Mouse (Mus musculus): ENCODE results near the gene Rassf3. TPM values are rescaled to one million over a fixed set of nuclear protein-coding genes. Genes with fewer than 3 reads are reported as not detected.

The Rassf3 gene
- polyA plus RNA-seq, 1 experiment from 2014 or later: 5.8 TPM

- DNase-seq (ENCODE audit: low spot score) (no peak), ATAC-seq (ENCODE audit: low FRiP score) (no peak)
- Histone ChIP-seq H3K36me3 (replicated peaks; ENCODE audit: control insufficient read depth, insufficient read depth) (no peaks in the 10 kb centered on the region), H3K4me1 (replicated peaks; ENCODE audit: control insufficient read depth, insufficient read depth, low read length) (peaks cover 16% of the 10 kb centered on the region), H3K27me3 (ENCODE audit: control insufficient read depth, insufficient read depth, low read length) (no peaks in the 10 kb centered on the region), H3K4me3 (replicated peaks; ENCODE audit: low read length) (no peak overlapping the region), H3K9ac (no peak overlapping the region), H3K9me3 (ENCODE audit: control insufficient read depth, low read length) (no peaks in the 10 kb centered on the region), H3K27ac (no peak overlapping the region), H3K4me2 (replicated peaks) (no peak overlapping the region)
- 89% methylated on average over 9 of the region's 9 CpGs for WGBS
Measured at GRCm38 (mm10) chr10:121458408-121458807, 17.7 kb downstream of the Rassf3 start.

DNA sequence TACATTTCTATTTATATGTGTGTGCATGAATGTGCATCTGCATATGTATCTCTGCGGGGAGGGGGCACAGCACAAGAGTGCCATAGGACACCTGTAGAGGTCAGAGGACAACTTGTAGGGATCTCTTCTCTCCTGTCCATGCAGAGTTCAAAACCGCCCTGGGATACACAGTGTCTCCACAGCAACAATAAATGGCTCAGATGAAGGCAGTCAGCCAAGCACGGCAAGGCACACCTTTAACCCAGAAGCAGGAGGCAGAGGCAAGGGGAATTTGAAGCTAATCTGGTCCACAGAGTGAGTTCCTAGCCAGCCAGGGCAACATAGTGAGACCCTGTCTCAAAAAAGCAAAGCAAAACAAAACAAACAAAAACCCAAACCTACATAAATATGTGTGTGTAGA lies 18.8 kb downstream of the Rassf3 start:
- ATAC-seq (ENCODE audit: low FRiP score): no peak
- no peaks in the 10 kb centered on the region for H3K9me3 ChIP-seq (ENCODE audit: control insufficient read depth, low read length)
- WGBS: 62% methylated on average over 3 of the region's 3 CpGs

GRCm38 (mm10) chr10:121455517-121455916 lies 20.6 kb downstream of the Rassf3 start:
- no peak for ATAC-seq (ENCODE audit: low FRiP score)
- no peaks in the 10 kb centered on the region for H3K27me3 ChIP-seq (ENCODE audit: control insufficient read depth, insufficient read depth, low read length)
- WGBS: 99% methylated on average over 3 of the region's 3 CpGs

More for the DNA sequence above, 18.8 kb downstream of the Rassf3 start:
- H3K27me3 ChIP-seq (ENCODE audit: control insufficient read depth, insufficient read depth, low read length): no peaks in the 10 kb centered on the region
- no peak overlapping the region for H3K4me2 ChIP-seq (replicated peaks)
- no peak overlapping the region for H3K27ac ChIP-seq
- H3K36me3 ChIP-seq (replicated peaks; ENCODE audit: control insufficient read depth, insufficient read depth): no peaks in the 10 kb centered on the region
- H3K9ac ChIP-seq: no peak overlapping the region
- H3K4me3 ChIP-seq (replicated peaks; ENCODE audit: low read length): no peak overlapping the region
- peaks cover 13% of the 10 kb centered on the region for H3K4me1 ChIP-seq (replicated peaks; ENCODE audit: control insufficient read depth, insufficient read depth, low read length)
- no peak for DNase-seq (ENCODE audit: low spot score)

GRCm38 (mm10) chr10:121454708-121455475 lies 21.3 kb downstream of the Rassf3 start:
- H3K9me3 ChIP-seq (ENCODE audit: control insufficient read depth, low read length): no peaks in the 10 kb centered on the region
- no peak overlapping the region for H3K9ac ChIP-seq
- ATAC-seq (ENCODE audit: low FRiP score) (no peak), DNase-seq (ENCODE audit: low spot score) (no peak)
- no peaks in the 10 kb centered on the region for H3K4me1 ChIP-seq (replicated peaks; ENCODE audit: control insufficient read depth, insufficient read depth, low read length)
- no peaks in the 10 kb centered on the region for H3K36me3 ChIP-seq (replicated peaks; ENCODE audit: control insufficient read depth, insufficient read depth)
- WGBS: 79% methylated on average over 6 of the region's 6 CpGs
- no peak overlapping the region for H3K4me2 ChIP-seq (replicated peaks)
- no peaks in the 10 kb centered on the region for H3K27me3 ChIP-seq (ENCODE audit: control insufficient read depth, insufficient read depth, low read length)
- no peak overlapping the region for H3K4me3 ChIP-seq (replicated peaks; ENCODE audit: low read length)
- no peak overlapping the region for H3K27ac ChIP-seq

More at GRCm38 (mm10) chr10:121455517-121455916, 20.6 kb downstream of the Rassf3 start:
- Histone ChIP-seq H3K36me3 (replicated peaks; ENCODE audit: control insufficient read depth, insufficient read depth) (no peaks in the 10 kb centered on the region), H3K9ac (no peak overlapping the region), H3K4me2 (replicated peaks) (no peak overlapping the region), H3K4me3 (replicated peaks; ENCODE audit: low read length) (no peak overlapping the region), H3K9me3 (ENCODE audit: control insufficient read depth, low read length) (no peaks in the 10 kb centered on the region), H3K4me1 (replicated peaks; ENCODE audit: control insufficient read depth, insufficient read depth, low read length) (no peaks in the 10 kb centered on the region), H3K27ac (no peak overlapping the region)
- no peak for DNase-seq (ENCODE audit: low spot score)

DNA sequence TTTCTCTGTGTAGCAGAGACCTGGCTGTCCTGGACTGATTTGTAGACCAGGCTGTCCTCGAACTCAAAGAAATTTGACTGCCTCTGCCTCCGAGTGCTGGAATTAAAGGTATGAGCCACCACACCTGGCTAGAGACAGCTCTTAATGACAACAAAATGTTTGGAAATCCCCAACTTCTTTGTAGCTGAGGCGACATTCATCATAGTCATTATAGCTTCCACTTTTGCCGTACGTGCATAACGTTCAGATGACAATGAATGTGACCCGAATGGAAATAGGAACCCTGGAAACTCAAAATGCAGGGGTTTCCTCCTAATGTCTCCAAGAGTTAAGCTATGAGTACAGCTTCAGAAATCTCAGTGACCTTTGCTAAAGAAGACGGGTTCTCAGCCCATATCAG lies 22.1 kb downstream of the Rassf3 start:
- H3K36me3 ChIP-seq (replicated peaks; ENCODE audit: control insufficient read depth, insufficient read depth): no peaks in the 10 kb centered on the region
- H3K9me3 ChIP-seq (ENCODE audit: control insufficient read depth, low read length): no peaks in the 10 kb centered on the region
- 86% methylated on average over 8 of the region's 8 CpGs for WGBS
- H3K27me3 ChIP-seq (ENCODE audit: control insufficient read depth, insufficient read depth, low read length): no peaks in the 10 kb centered on the region
- H3K9ac ChIP-seq: no peak overlapping the region
- no peaks in the 10 kb centered on the region for H3K4me1 ChIP-seq (replicated peaks; ENCODE audit: control insufficient read depth, insufficient read depth, low read length)
- DNase-seq (ENCODE audit: low spot score): no peak
- H3K27ac ChIP-seq: no peak overlapping the region
- no peak overlapping the region for H3K4me2 ChIP-seq (replicated peaks)
- ATAC-seq (ENCODE audit: low FRiP score): no peak
- H3K4me3 ChIP-seq (replicated peaks; ENCODE audit: low read length): no peak overlapping the region

GRCm38 (mm10) chr10:121445808-121446207 lies 30.3 kb downstream of the Rassf3 start:
- Histone ChIP-seq H3K36me3 (replicated peaks; ENCODE audit: control insufficient read depth, insufficient read depth) (no peaks in the 10 kb centered on the region), H3K4me1 (replicated peaks; ENCODE audit: control insufficient read depth, insufficient read depth, low read length) (no peaks in the 10 kb centered on the region), H3K9ac (no peak overlapping the region), H3K27me3 (ENCODE audit: control insufficient read depth, insufficient read depth, low read length) (no peaks in the 10 kb centered on the region), H3K4me2 (replicated peaks) (no peak overlapping the region), H3K9me3 (ENCODE audit: control insufficient read depth, low read length) (no peaks in the 10 kb centered on the region), H3K27ac (no peak overlapping the region), H3K4me3 (replicated peaks; ENCODE audit: low read length) (no peak overlapping the region)
- ATAC-seq (ENCODE audit: low FRiP score): no peak
- no peak for DNase-seq (ENCODE audit: low spot score)
- 90% methylated on average over 8 of the region's 8 CpGs for WGBS

DNA sequence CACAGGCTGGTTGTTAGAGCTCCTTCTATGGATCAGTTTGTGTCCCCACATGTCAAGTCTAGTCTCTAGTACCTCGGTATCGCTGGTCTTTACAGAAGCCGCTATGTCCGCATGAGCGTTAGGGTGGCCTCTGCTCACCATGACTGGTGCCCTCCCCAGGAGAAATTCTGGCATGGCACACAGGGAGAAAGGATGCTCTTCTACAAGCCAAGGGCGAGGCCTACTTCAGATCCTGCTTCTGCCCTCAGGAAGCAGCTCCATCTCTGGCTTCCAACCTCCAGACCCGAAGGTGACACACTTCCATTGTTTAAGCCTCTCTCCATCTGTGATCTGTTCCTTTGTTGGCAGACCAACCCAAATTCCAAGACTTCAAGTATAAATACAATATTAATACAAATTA lies 31.9 kb downstream of the Rassf3 start:
- no peaks in the 10 kb centered on the region for H3K27me3 ChIP-seq (ENCODE audit: control insufficient read depth, insufficient read depth, low read length)
- 90% methylated on average over 7 of the region's 7 CpGs for WGBS
- no peaks in the 10 kb centered on the region for H3K9me3 ChIP-seq (ENCODE audit: control insufficient read depth, low read length)
- ATAC-seq (ENCODE audit: low FRiP score) (no peak), DNase-seq (ENCODE audit: low spot score) (no peak)
- H3K4me2 ChIP-seq (replicated peaks): no peak overlapping the region
- H3K27ac ChIP-seq: no peak overlapping the region
- no peaks in the 10 kb centered on the region for H3K36me3 ChIP-seq (replicated peaks; ENCODE audit: control insufficient read depth, insufficient read depth)
- no peaks in the 10 kb centered on the region for H3K4me1 ChIP-seq (replicated peaks; ENCODE audit: control insufficient read depth, insufficient read depth, low read length)
- no peak overlapping the region for H3K4me3 ChIP-seq (replicated peaks; ENCODE audit: low read length)
- H3K9ac ChIP-seq: no peak overlapping the region

- Histone ChIP-seq H3K9me3 (ENCODE audit: control insufficient read depth, low read length) (no peaks in the 10 kb centered on the region), H3K9ac (no peak overlapping the region), H3K36me3 (replicated peaks; ENCODE audit: control insufficient read depth, insufficient read depth) (no peaks in the 10 kb centered on the region), H3K27me3 (ENCODE audit: control insufficient read depth, insufficient read depth, low read length) (no peaks in the 10 kb centered on the region), H3K4me3 (replicated peaks; ENCODE audit: low read length) (no peak overlapping the region), H3K4me2 (replicated peaks) (no peak overlapping the region), H3K27ac (no peak overlapping the region), H3K4me1 (replicated peaks; ENCODE audit: control insufficient read depth, insufficient read depth, low read length) (no peaks in the 10 kb centered on the region)
- WGBS: 88% methylated on average over 9 of the region's 9 CpGs
- ATAC-seq (ENCODE audit: low FRiP score): no peak
- DNase-seq (ENCODE audit: low spot score): no peak
Measured at GRCm38 (mm10) chr10:121443791-121444190, 32.4 kb downstream of the Rassf3 start.

DNA sequence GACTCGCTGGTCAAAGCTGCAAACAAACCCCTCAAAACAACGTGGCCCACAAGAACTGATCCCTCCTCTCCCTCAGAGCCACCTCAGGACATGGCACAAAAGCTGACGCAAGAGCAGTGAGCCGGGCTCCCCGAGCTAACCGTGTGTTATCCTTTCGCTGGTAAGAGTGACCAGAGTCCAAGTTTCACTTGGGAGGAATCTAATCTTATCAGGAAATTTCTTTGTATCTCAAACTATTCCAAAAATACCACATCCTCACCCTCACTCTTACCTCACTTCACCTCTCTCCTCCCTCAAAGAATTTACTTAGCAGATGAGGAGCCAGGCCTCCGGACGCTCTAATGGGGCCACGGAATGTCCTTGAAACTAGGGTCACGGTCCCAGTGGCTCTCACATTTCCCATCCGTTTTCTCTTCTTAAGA lies 36.8 kb downstream of the Rassf3 start:
- H3K4me3 ChIP-seq (replicated peaks; ENCODE audit: low read length): no peak overlapping the region
- DNase-seq (ENCODE audit: low spot score) (no peak), ATAC-seq (ENCODE audit: low FRiP score) (no peak)
- no peak overlapping the region for H3K4me2 ChIP-seq (replicated peaks)
- H3K9me3 ChIP-seq (ENCODE audit: control insufficient read depth, low read length): no peaks in the 10 kb centered on the region
- WGBS: 88% methylated on average over 12 of the region's 12 CpGs
- no peaks in the 10 kb centered on the region for H3K36me3 ChIP-seq (replicated peaks; ENCODE audit: control insufficient read depth, insufficient read depth)
- no peaks in the 10 kb centered on the region for H3K27me3 ChIP-seq (ENCODE audit: control insufficient read depth, insufficient read depth, low read length)
- no peak overlapping the region for H3K9ac ChIP-seq
- H3K27ac ChIP-seq: no peak overlapping the region
- no peaks in the 10 kb centered on the region for H3K4me1 ChIP-seq (replicated peaks; ENCODE audit: control insufficient read depth, insufficient read depth, low read length)

- Histone ChIP-seq H3K4me1 (replicated peaks; ENCODE audit: control insufficient read depth, insufficient read depth, low read length) (peaks cover 3% of the 10 kb centered on the region), H3K9ac (no peak overlapping the region), H3K27ac (no peak overlapping the region), H3K36me3 (replicated peaks; ENCODE audit: control insufficient read depth, insufficient read depth) (no peaks in the 10 kb centered on the region), H3K4me2 (replicated peaks) (no peak overlapping the region), H3K4me3 (replicated peaks; ENCODE audit: low read length) (no peak overlapping the region), H3K27me3 (ENCODE audit: control insufficient read depth, insufficient read depth, low read length) (no peaks in the 10 kb centered on the region), H3K9me3 (ENCODE audit: control insufficient read depth, low read length) (no peaks in the 10 kb centered on the region)
- WGBS: 51% methylated on average over 6 of the region's 8 CpGs
- ATAC-seq (ENCODE audit: low FRiP score): no peak
- no peak for DNase-seq (ENCODE audit: low spot score)
Measured at GRCm38 (mm10) chr10:121438109-121438508, 38.0 kb downstream of the Rassf3 start.

All from hindbrain, embryonic 14.5 days (tissue).